Mouse (Mus musculus) limb, embryonic 15.5 days (tissue): ENCODE measurements at regions not wholly inside any gene's neighbourhood (a gene's known extent, or its start where the extent isn't known, plus 50 kb on each side); places are given as distances from the start of the nearest gene placed in this dataset.

Experiments used
- ATAC-seq: fragments of 200-750 bp; cut with Nextera tagmentation; 2 replicates; pipeline ENCODE4 v1.8.0; 2017; ENCODE audit warnings: low read depth, moderate TSS enrichment; ENCODE audit not compliant: insufficient number of reproducible peaks, low FRiP score, low TSS enrichment
- H3K27ac ChIP-seq: fragments of 300-500 bp; sonication (generic); 2 replicates; pipeline ENCODE4 v1.5.1; 2015; ENCODE audit warnings: moderate library complexity, mild to moderate bottlenecking, inconsistent platforms
- H3K27me3 ChIP-seq: fragments of 300-500 bp; sonication (generic); 2 replicates; pipeline ENCODE4 v1.6.1; 2015; ENCODE audit warnings: inconsistent platforms
- H3K36me3 ChIP-seq: fragments of 300-500 bp; sonication (generic); 2 replicates; pipeline ENCODE4 v1.6.1; 2015; ENCODE audit warnings: inconsistent platforms
- H3K4me1 ChIP-seq: fragments of 300-500 bp; sonication (generic); 2 replicates; pipeline ENCODE4 v1.6.1; 2015; ENCODE audit warnings: inconsistent platforms
- H3K4me2 ChIP-seq: fragments of 300-500 bp; sonication (generic); 2 replicates; pipeline ENCODE4 v1.6.1; 2015; ENCODE audit warnings: mild to moderate bottlenecking, inconsistent platforms
- H3K4me3 ChIP-seq: fragments of 300-500 bp; sonication (generic); 2 replicates; pipeline ENCODE4 v1.5.1; 2015; ENCODE audit warnings: mild to moderate bottlenecking, inconsistent platforms
- H3K9ac ChIP-seq: fragments of 300-500 bp; sonication (generic); 2 replicates; pipeline ENCODE4 v1.6.1; 2015; ENCODE audit warnings: inconsistent platforms
- H3K9me3 ChIP-seq: fragments of 300-500 bp; sonication (generic); 2 replicates; pipeline ENCODE4 v1.6.1; 2016; ENCODE audit warnings: inconsistent platforms
- WGBS: fragments of 180-500 bp; shearing (Covaris S2); methylation state at CpG from one replicate; pipeline ENCODE4 v1.1.7; 2015; 5-methylcytosine and 5-hydroxymethylcytosine counted together

DNA sequence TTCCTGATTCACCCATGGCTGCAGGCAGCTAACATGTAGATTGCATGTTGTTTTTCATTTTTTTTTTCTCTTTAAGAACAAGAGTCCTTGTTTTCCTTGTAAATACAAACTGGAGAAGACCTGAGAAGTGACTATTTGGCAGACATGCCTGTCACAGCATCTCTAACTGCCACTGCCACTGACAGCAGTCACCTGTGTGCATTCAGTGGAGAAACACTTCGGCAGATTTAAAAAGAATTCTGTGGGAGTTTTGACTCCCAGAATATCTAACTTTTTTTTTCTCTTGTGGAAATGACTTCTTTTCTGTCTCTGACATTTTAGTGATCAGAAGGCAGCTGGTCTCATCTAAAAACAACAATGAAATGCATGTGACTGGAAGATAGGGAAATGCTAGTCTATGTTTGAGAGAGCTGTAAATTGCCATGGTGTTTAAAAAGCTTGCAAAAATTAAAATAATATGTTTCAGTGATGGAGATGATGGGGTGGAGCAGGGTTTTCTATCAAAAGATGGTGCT is 526.0 kb upstream of the Agtr1b start:
- H3K27me3 ChIP-seq = no peaks in the 10 kb centered on the region
- H3K9me3 ChIP-seq = no peaks in the 10 kb centered on the region
- H3K36me3 ChIP-seq = no peaks in the 10 kb centered on the region
- ATAC-seq = no peak
- no peak overlapping the region for H3K4me2 ChIP-seq
- no peak overlapping the region for H3K27ac ChIP-seq
- no peak overlapping the region for H3K9ac ChIP-seq
- WGBS = 76% methylated on average over 1 of the region's 1 CpGs
- no peak overlapping the region for H3K4me3 ChIP-seq
- no peaks in the 10 kb centered on the region for H3K4me1 ChIP-seq

DNA sequence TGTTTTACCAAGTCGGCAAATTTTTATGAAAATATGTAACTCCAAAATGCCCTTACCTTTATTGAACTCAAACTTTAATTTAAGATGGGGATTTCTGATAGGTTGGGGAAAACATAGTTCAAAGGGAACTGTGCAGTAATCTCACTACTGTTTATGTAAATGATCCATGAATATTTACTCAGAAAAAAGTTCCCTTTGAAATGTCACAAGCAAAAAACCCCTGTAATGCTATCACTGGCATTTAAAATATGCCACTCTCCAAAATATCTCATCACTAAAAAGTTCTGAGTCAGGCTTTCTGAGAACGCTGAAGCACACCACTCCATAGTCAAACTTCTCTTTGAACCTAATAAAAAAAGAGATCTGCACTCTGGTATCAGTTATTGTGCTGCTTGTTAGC is 497.3 kb upstream of the Agtr1b start:
- no peaks in the 10 kb centered on the region for H3K4me1 ChIP-seq
- no peak overlapping the region for H3K9ac ChIP-seq
- no peaks in the 10 kb centered on the region for H3K27me3 ChIP-seq
- no peaks in the 10 kb centered on the region for H3K36me3 ChIP-seq
- WGBS = 74% methylated on average over 2 of the region's 2 CpGs
- no peak overlapping the region for H3K4me3 ChIP-seq
- H3K27ac ChIP-seq = no peak overlapping the region
- H3K4me2 ChIP-seq = no peak overlapping the region
- H3K9me3 ChIP-seq = no peaks in the 10 kb centered on the region
- ATAC-seq = no peak

DNA sequence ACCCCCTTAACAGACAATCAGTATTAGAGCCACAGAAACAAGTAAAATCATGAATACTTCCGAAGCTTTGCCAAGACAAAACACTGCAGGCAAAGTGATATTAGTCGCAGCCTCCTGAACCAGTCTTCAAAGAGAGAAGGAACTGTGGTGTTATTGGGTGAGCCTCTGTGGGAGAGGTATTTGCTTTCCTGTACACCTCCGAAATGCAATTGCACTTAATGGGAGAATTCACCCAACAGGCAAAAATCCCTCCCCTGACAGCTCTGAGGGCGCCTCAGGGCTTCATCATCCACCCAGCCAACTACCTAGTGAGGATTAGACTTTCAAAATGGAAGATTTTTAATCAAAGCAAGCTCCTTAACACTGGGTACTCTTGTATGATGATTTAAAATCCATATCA is 464.1 kb upstream of the Agtr1b start:
- no peaks in the 10 kb centered on the region for H3K4me1 ChIP-seq
- WGBS = 62% methylated on average over 4 of the region's 4 CpGs
- H3K9ac ChIP-seq = no peak overlapping the region
- no peaks in the 10 kb centered on the region for H3K36me3 ChIP-seq
- no peaks in the 10 kb centered on the region for H3K27me3 ChIP-seq
- no peak for ATAC-seq
- H3K4me2 ChIP-seq = no peak overlapping the region
- no peaks in the 10 kb centered on the region for H3K9me3 ChIP-seq
- no peak overlapping the region for H3K27ac ChIP-seq
- no peak overlapping the region for H3K4me3 ChIP-seq

DNA sequence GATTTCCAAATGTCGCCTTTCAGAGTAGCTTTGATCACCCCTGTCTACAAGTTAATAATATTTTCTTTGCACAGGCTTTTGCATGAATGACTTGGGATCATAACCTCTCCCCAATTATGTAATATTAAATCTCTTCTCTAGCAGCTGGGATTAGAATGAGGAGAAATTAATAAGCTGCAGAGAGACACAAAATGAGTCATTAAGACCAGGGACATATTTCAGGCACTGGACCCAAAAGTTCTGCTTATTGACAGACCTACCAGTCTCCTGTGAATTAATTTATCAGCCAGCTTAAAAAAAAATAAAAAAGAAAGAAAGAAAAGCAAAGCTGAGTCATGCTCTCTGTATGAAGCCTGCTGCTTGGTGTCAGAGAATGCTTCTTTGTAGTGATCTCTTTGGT is 462.4 kb upstream of the Agtr1b start:
- Histone ChIP-seq H3K27ac (no peak overlapping the region), H3K4me1 (no peaks in the 10 kb centered on the region), H3K4me3 (no peak overlapping the region), H3K4me2 (no peak overlapping the region), H3K27me3 (no peaks in the 10 kb centered on the region), H3K9me3 (no peaks in the 10 kb centered on the region), H3K36me3 (no peaks in the 10 kb centered on the region), H3K9ac (no peak overlapping the region)
- no peak for ATAC-seq
- WGBS = 73% methylated on average over 1 of the region's 1 CpGs

DNA sequence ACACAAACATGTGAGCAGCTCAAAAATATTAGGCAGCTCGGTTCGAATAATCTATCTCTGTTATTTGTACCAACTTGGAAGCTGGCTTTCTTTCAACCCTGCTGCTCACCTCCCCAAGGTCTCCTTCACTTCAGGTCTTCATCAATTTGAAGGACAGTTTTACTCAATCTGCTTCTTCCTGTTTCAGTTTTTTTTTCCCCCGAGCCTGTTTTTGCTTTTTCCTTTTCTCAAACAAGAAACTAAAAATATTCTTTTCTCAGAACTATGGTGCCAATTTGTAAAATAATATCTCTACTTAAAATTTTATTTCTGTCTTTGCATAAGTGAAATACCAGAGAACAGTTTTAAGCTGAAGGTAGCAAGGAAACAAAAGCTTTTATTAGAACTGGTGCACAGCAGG is 461.8 kb upstream of the Agtr1b start:
- Histone ChIP-seq H3K9me3 (no peaks in the 10 kb centered on the region), H3K4me1 (no peaks in the 10 kb centered on the region), H3K27me3 (no peaks in the 10 kb centered on the region), H3K36me3 (no peaks in the 10 kb centered on the region), H3K4me3 (no peak overlapping the region), H3K4me2 (no peak overlapping the region), H3K27ac (no peak overlapping the region), H3K9ac (no peak overlapping the region)
- no peak for ATAC-seq
- 52% methylated on average over 3 of the region's 3 CpGs for WGBS

DNA sequence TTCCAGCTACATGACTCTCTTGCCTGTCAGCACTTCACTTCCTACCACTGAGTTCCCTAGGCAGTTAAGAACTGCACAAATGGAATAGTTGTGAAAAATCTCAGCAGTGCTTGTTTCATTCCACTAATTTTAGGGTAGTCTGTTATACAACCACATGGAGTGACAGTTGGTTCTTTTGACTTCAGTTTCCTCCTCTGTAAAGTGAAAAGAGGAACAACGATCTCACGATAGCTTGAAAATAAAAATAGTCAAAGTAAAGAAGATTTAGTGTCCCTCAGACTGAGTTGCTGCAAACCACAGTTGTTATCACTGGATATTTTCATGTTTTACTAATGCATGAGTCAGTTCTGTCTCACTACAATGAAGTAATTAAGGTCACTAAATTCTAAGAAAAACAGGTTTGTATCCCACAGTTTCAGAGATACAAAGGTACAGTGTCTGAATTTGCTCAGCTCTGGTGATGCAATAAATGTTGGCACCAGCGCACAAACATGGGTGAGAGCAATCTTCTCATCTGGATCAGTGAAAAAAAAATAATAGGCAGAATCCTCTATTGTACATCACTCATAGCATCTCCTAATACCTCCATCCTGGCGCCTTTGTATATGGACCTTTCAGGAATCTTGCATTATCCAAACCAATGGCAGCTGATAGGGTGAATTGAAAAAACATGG is 458.8 kb upstream of the Agtr1b start:
- Histone ChIP-seq H3K4me1 (no peaks in the 10 kb centered on the region), H3K9me3 (no peaks in the 10 kb centered on the region), H3K27me3 (no peaks in the 10 kb centered on the region), H3K4me3 (no peak overlapping the region), H3K27ac (no peak overlapping the region), H3K36me3 (no peaks in the 10 kb centered on the region), H3K9ac (no peak overlapping the region), H3K4me2 (no peak overlapping the region)
- 79% methylated on average over 4 of the region's 4 CpGs for WGBS
- no peak for ATAC-seq

DNA sequence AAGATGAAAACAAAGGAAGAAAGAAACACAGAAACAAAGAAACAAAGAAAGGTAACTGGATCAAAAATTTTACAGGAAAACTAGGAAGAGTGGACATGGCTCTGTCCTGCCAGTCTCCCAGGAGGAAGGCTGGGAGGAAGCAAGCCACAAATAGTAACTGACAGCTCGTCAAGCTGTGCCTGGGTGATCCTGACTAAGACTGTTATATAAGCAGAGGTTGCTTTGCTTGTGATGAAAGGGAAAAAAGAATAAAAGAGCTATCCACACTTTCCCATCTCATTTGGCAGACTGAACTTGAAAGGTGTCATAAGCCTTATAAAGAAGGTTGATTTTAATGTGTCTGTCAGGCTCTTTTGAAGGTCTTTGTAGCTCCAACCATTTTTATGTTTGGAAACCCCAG is 455.2 kb upstream of the Agtr1b start:
- Histone ChIP-seq H3K36me3 (no peaks in the 10 kb centered on the region), H3K9me3 (no peaks in the 10 kb centered on the region), H3K4me2 (no peak overlapping the region), H3K27me3 (no peaks in the 10 kb centered on the region), H3K9ac (no peak overlapping the region), H3K27ac (no peak overlapping the region), H3K4me1 (no peaks in the 10 kb centered on the region), H3K4me3 (no peak overlapping the region)
- 38% methylated on average over 1 of the region's 1 CpGs for WGBS
- ATAC-seq = no peak

DNA sequence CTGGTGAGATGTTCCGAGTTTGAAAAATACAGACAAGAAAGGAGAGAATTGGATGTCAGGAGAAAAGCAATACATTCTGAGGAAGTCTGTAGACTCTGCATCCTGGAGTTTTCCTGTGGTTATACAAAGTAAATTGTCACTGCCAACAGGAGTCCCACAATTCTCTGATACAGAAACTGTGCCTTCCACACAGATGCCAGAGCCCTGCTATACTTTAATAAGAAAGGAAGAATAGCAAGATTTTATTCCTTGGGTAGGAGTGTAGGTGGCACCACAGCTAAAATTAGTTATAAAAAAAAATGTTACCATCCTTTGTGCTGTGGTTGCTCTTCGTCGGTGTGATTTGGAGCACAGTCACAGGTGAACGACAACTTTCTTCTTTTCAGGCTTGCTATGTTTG is 454.7 kb upstream of the Agtr1b start:
- ATAC-seq = no peak
- Histone ChIP-seq H3K9me3 (no peaks in the 10 kb centered on the region), H3K36me3 (no peaks in the 10 kb centered on the region), H3K9ac (no peak overlapping the region), H3K27me3 (no peaks in the 10 kb centered on the region), H3K27ac (no peak overlapping the region), H3K4me2 (no peak overlapping the region), H3K4me1 (no peaks in the 10 kb centered on the region), H3K4me3 (no peak overlapping the region)
- WGBS = 87% methylated on average over 4 of the region's 4 CpGs

DNA sequence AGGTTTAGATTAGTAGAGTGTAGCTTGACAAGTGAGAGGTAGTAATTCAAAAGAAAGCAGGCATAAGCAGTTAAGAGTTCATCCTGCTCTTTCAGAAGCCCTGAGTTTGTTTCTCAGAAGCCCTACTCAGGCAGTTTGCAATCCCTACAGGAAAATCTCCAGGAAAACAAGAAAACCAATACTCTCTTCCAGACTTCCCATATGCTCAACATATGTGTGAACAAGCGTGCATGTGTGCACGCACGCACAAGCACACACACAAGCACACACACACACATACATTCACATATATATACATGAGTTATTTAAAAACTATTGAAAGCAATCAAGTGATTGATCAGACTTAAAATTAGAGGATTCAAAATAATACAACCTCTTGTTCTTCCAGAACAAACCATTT is 453.1 kb upstream of the Agtr1b start:
- Histone ChIP-seq H3K36me3 (no peaks in the 10 kb centered on the region), H3K4me2 (no peak overlapping the region), H3K9me3 (no peaks in the 10 kb centered on the region), H3K4me3 (no peak overlapping the region), H3K9ac (no peak overlapping the region), H3K4me1 (no peaks in the 10 kb centered on the region), H3K27me3 (no peaks in the 10 kb centered on the region), H3K27ac (no peak overlapping the region)
- no peak for ATAC-seq
- 82% methylated on average over 3 of the region's 3 CpGs for WGBS

DNA sequence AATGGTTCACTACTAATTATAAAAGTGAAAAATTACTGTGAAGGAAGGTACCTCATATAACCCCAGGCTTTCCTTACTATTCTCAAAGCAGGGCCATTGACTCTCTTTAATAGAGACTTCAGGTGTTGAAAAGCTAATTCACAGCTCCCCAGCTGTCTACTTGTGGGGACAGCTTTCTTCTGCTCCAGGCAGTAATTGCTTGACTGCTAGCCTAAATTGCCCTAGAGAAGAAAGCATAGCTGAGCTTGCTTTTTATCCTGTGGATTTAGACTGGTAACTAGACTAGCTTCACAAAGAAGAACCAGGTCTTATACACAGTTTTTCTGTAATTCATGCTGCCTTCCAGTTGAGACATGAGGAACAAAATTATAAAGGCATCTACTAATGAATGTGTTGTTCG is 452.6 kb upstream of the Agtr1b start:
- no peak for ATAC-seq
- H3K27ac ChIP-seq = no peak overlapping the region
- no peak overlapping the region for H3K4me2 ChIP-seq
- no peak overlapping the region for H3K9ac ChIP-seq
- no peak overlapping the region for H3K4me3 ChIP-seq
- 26% methylated on average over 1 of the region's 1 CpGs for WGBS
- no peaks in the 10 kb centered on the region for H3K36me3 ChIP-seq
- no peaks in the 10 kb centered on the region for H3K9me3 ChIP-seq
- H3K4me1 ChIP-seq = no peaks in the 10 kb centered on the region
- H3K27me3 ChIP-seq = no peaks in the 10 kb centered on the region

DNA sequence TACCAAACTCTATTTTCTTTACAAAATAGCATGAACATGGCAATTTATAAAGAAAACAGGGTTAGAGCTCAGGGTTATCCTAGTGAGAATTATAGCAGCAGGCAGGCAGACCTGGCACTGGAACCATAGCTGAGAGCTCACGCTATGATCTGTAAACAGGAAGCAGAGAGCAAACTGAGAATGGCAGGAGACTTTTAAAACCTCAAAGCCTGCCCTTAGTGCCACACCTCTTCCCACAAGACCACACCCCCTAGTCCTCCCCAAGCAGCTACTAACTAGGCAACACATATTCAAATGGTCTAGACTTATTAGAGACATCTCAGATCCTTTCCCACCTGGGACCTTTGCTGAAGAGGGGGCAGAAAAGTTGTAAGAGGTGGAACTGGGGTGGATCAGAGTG is 449.6 kb upstream of the Agtr1b start:
- Histone ChIP-seq H3K27ac (no peak overlapping the region), H3K27me3 (no peaks in the 10 kb centered on the region), H3K4me2 (no peak overlapping the region), H3K9me3 (no peaks in the 10 kb centered on the region), H3K4me3 (no peak overlapping the region), H3K4me1 (no peaks in the 10 kb centered on the region), H3K36me3 (no peaks in the 10 kb centered on the region), H3K9ac (no peak overlapping the region)
- ATAC-seq = no peak
- 35% methylated on average over 1 of the region's 1 CpGs for WGBS

DNA sequence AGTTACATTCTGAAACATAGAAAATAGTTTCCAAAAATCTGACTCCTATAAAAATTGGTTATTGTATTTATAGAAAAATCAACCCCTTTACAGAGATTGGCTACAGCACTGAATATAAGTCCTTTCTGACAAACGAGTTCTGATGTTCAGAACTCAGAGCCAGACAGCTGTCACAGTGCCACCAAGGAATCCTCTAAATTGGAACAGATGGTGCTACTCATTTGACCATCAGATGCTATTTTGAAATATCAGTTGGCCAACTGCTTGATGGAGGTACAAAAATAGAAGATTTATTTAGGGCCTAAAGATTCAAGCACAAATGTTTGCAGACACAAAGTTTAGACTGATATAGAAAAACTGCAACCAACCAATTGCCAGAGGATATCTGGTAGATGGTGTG is 427.3 kb upstream of the Agtr1b start:
- WGBS = 33% methylated on average over 1 of the region's 1 CpGs
- H3K4me3 ChIP-seq = no peak overlapping the region
- H3K9ac ChIP-seq = no peak overlapping the region
- H3K27ac ChIP-seq = no peak overlapping the region
- H3K27me3 ChIP-seq = no peaks in the 10 kb centered on the region
- H3K9me3 ChIP-seq = no peaks in the 10 kb centered on the region
- H3K4me1 ChIP-seq = no peaks in the 10 kb centered on the region
- no peaks in the 10 kb centered on the region for H3K36me3 ChIP-seq
- no peak for ATAC-seq
- no peak overlapping the region for H3K4me2 ChIP-seq

DNA sequence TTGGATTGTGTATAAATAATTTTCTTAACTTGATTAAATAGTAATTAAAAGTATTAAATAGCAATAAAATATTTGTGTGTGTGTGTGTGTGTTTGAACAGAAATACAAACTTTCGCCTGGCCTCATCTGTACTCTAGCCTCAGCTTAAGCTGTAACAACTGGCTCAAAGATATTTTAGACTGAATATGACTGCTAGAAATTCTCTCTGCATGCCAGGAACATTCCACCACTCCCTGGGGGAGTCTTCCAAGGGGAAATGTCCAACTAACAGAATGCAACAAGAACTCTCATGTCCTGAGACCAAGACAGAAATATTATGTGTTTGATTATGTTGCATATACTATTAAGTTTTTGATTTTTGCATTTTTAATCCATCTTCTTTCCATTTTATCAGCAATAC is 425.5 kb upstream of the Agtr1b start:
- no peak overlapping the region for H3K4me3 ChIP-seq
- no peaks in the 10 kb centered on the region for H3K9me3 ChIP-seq
- H3K4me2 ChIP-seq = no peak overlapping the region
- no peak for ATAC-seq
- H3K4me1 ChIP-seq = no peaks in the 10 kb centered on the region
- WGBS = 62% methylated on average over 1 of the region's 1 CpGs
- no peak overlapping the region for H3K9ac ChIP-seq
- no peak overlapping the region for H3K27ac ChIP-seq
- no peaks in the 10 kb centered on the region for H3K27me3 ChIP-seq
- H3K36me3 ChIP-seq = no peaks in the 10 kb centered on the region
